Mouse (Mus musculus): ENCODE measurements around the gene Mtm1.
A peak's percentile ranks its signal among the peaks of the same experiment; 100 is the strongest.
"Not testable (repeated sequence)": the region's sequence is repeated elsewhere in the genome, so short reads cannot be mapped to it uniquely, and the experiment has no call there.

Mtm1 gene

DNA sequence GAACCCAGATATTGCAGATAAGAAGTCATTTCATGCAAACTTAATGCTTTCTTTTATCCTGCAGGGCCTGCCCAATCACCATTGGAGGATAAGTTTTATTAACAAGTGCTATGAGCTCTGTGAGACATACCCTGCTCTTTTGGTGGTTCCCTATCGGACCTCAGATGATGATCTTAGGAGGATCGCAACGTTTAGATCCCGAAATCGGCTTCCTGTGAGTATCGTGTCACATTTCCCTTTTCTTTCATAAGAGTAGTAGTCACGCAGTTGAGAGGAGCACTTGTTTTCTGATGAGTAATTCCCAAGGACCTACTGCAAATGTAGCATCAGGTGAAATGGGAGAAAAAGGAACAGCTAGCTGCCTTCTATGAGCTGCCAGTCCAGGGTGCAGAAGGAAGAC is 76.5 kb downstream of the Mtm1 start:
- DNase-seq (ENCODE audit: extremely low spot score), result no peak

GRCm38 (mm10) chrX:71294191-71294590 is 83.6 kb downstream of the Mtm1 start:
- no peak for DNase-seq (ENCODE audit: extremely low spot score)

DNA sequence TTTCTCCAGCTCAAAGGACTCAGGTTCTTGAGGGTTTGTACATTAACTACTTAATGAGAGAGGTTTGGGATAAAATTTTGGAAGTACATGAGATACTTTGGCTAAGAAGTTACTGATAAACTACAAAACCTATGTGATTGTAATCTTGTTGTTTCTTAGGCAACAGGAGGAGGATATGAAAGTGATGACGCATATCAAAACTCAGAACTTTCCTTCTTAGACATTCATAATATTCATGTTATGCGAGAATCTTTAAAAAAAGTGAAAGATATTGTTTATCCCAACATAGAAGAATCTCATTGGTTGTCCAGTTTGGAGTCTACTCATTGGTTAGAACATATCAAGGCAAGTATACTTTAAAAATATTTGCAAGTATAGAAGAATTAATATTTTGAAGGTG is 85.4 kb downstream of the Mtm1 start:
- no peak for DNase-seq (ENCODE audit: extremely low spot score)

DNA sequence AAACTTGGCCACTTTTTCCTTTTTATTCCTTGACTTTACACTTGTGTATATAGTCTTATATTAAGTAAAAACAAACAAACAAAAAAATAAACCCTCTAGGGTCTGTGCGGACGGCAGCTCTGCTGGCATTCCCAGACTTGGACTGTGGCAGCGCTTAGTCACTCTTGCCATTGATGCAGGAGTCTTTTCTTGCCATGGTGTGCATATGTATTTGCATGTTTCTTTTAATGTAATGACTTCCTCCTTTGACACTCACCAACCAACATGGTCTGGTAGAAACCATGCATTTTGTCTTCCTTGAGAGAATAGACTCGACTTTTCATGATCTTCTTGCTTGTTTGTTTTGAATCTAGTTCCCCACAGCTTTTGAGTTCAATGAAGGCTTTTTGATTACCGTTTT is 91.6 kb downstream of the Mtm1 start:
- DNase-seq (ENCODE audit: extremely low spot score), result no peak

- peak; percentile 6 for DNase-seq (ENCODE audit: extremely low spot score)
Observed at GRCm38 (mm10) chrX:71311229-71311628, 100.7 kb downstream of the Mtm1 start.

DNA sequence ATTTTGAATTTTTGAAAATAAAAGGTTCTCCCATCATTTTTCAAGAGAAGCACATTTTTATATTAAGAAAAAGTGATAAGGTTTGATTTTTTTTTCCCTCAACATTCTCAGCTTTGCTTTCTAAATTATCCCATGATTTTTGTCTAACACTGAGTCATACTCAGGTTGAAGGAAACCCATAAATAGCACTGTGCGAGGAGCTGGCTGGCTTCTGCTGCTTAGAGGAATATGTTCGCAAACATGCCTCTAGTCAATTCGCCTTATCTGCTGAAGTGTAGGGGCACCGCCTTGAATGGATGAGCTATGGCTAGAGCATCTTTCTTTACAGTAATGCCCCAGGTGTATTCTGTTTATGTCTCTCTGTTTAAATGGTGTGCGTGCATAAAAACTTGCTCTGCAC is 103.8 kb downstream of the Mtm1 start:
- DNase-seq (ENCODE audit: extremely low spot score), result no peak

DNA sequence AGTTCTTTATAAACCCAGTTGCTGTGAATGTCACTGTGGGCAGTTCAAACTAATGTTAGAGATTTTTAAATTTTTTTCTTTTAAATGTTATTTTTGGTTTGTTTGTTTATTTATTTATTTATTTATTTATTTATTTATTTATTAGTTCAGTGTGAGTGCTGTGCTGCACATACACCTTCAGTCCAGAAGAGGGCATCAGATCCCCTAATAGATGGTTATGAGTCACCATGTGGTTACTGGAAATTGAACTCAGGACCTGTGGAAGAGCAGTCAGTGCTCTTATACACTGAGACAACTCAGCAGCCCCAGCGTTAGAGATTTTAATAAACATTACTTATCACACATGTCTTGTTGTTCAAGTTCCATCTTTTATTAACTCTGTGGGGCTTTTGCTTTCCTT is 141.5 kb downstream of the Mtm1 start:
- DNase-seq (ENCODE audit: extremely low spot score), result no peak

GRCm38 (mm10) chrX:71355331-71355730 is 144.8 kb downstream of the Mtm1 start:
- no peak for DNase-seq (ENCODE audit: extremely low spot score)

- DNase-seq (ENCODE audit: extremely low spot score), result not testable (repeated sequence)
Observed at GRCm38 (mm10) chrX:71361793-71362192, 151.2 kb downstream of the Mtm1 start.

DNA sequence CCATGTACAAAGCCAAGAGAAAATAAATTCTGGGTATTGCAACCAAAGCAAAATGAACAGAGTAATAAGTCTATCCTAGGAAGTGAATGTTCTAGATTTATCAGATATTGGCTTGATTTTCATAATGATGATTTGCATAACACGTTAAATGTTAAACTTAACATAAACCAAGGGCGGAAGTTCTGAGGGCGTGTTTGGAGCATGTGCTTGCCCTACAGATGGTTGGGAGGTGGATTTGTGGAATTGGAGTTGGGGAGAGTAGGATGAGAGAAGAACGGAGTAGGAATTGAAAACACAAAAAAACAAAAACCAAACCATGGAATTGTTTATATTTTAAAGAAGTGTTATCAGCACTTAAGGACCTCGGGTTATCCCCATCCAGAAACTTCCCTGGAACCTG is 153.5 kb downstream of the Mtm1 start:
- no peak for DNase-seq (ENCODE audit: extremely low spot score)

DNA sequence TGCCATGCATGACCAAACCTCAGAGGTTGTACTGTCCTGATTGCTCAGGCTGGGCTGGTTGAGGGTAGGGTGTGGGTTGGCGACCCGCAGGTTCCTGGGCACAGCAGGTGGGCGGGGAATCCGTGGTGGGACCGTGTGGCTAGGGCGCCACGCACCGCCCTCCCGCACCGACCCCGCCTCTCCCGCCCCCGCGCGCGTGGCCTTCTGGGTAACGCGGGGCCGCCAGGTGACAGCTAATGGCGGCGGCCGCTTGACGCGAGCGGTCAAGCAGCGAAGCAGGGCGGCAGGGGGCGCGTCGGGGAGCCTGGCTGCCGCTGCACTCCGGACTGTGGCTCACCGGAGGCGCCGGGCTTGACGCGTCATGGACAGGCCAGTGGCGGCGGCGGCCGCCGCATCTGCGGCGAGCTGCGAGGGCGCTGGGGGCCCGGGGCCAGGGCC is 154.0 kb downstream of the Mtm1 start, which contains the start of gene Mtmr1:
TSS of gene Mtmr1 (plus strand) at position 207 of the 438 bp plus-strand sequence.
- peak; percentile 70 for DNase-seq (ENCODE audit: extremely low spot score)

DNA sequence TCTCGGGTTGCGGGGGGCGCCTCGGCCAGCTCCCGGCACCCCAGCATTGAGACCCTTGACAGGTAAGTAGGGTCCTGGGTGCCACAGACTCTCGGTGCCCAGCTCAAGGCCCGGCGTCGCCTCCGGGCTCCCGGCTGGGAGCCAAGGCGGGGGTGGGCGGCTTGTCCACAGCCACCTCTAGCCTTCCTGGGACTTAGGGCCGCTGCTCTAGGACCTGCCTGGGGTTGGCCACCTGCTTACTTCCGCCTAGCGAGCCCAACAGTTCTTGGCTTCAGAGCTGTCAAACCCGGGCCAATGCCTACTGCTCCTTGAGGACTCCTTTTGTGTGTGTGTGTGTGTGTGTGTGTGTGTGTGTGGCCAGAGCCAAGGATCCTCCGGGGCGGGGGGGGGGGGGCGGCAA is 154.4 kb downstream of the Mtm1 start:
- DNase-seq (ENCODE audit: extremely low spot score), result no peak
